17 mouse cellular contexts compared by ENCODE assay signal in the genomic region with DNA sequence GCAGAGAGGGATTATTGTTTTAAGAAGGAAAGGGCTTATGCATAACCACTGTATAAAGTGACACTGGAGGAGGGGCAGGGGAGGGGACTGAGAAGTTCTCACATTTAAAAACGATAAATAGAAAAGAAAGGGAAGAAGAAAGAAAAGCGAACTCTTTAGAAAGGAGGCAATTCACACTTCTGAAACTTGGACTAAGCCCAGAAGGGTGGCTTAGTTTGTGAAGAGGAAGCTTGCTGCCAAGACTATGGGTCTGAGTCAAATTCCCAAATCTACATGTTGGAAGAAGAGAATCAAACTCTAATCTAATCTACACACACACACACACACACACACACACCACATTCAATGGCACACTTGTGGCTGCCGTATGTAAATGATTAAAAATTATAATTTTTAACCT.
"Had no signal": no experiment of that assay in that cellular context is flagged by ENCODE, and none has a peak within 500 bp of the region (broad histone marks: within the 10 kb centered on the region; RNA-seq: fewer than 3 reads in every experiment).

No protein-coding gene starts in this region.

- ATAC-seq: liver, postnatal 0 days; lung, postnatal 0 days; midbrain, embryonic 13.5 days; midbrain, embryonic 15.5 days had no signal

- H3K4me3 ChIP-seq: liver, embryonic 15.5 days; lung, embryonic 15.5 days; megakaryocyte, embryonic 14.5 days; midbrain, embryonic 13.5 days; midbrain, embryonic 15.5 days; neural tube, embryonic 12.5 days had no signal

- H3K27ac ChIP-seq: liver, embryonic 15.5 days; lung, embryonic 15.5 days; macrophage; midbrain, embryonic 13.5 days; midbrain, embryonic 15.5 days; neural tube, embryonic 12.5 days had no signal

- H3K9ac ChIP-seq: liver, embryonic 15.5 days; liver, postnatal 0 days; lung, embryonic 15.5 days; midbrain, embryonic 13.5 days; midbrain, embryonic 15.5 days; neural tube, embryonic 12.5 days had no signal

- H3K4me2 ChIP-seq: liver, embryonic 15.5 days; lung, embryonic 15.5 days; midbrain, embryonic 11.5 days; midbrain, embryonic 13.5 days; midbrain, embryonic 15.5 days; neural tube, embryonic 12.5 days had no signal

- H3K9me3 ChIP-seq: liver, embryonic 15.5 days; lung, embryonic 15.5 days; megakaryocyte, embryonic 14.5 days; midbrain, embryonic 13.5 days; midbrain, embryonic 15.5 days; neural tube, embryonic 12.5 days had no signal

- H3K27me3 ChIP-seq: liver, embryonic 15.5 days; lung, embryonic 15.5 days; megakaryocyte, embryonic 14.5 days; midbrain, embryonic 13.5 days; midbrain, embryonic 15.5 days; neural tube, embryonic 12.5 days had no signal

- H3K36me3 ChIP-seq: liver, embryonic 15.5 days; lung, embryonic 15.5 days; midbrain, embryonic 13.5 days; midbrain, embryonic 15.5 days; neural tube, embryonic 12.5 days had no signal

- DNase-seq: liver, postnatal 0 days; lung, adult 2 months; lung, postnatal 14 days; lung, postnatal 36 days; right cerebral cortex, postnatal 25 days; thymus, adult 2 months; thymus, postnatal 25 days; thymus, postnatal 4 days had no signal

- H3K4me1 ChIP-seq: liver, embryonic 15.5 days; lung, embryonic 15.5 days; megakaryocyte, embryonic 14.5 days; midbrain, embryonic 13.5 days; midbrain, embryonic 15.5 days; neural tube, embryonic 12.5 days had no signal
